Mouse (Mus musculus) cerebellum, adult 2 months (tissue): ENCODE measurements around the gene Wnk2. TPM values are rescaled to one million over a fixed set of nuclear protein-coding genes. Genes with fewer than 3 reads are reported as not detected.
A peak's percentile ranks its signal among the peaks of the same experiment; 100 is the strongest.

Experiments used
- DNase-seq, 2 experiments: peaks; one replicate each; pipeline ENCODE4 v3.0.0; 2021
- H3K27ac ChIP-seq: fragments of 200-500 bp; 2 replicates; pipeline ENCODE4 v1.5.1; 2012; ENCODE audit warnings: low read length, control low read depth, inconsistent platforms; ENCODE audit not compliant: insufficient read depth
- H3K27me3 ChIP-seq: fragments of 200-500 bp; 2 replicates; pipeline ENCODE4 v1.6.1; 2012; ENCODE audit warnings: inconsistent platforms, mild to moderate bottlenecking, low read length, moderate library complexity; ENCODE audit not compliant: control insufficient read depth, insufficient read depth
- H3K4me1 ChIP-seq: fragments of 200-500 bp; 2 replicates; pipeline ENCODE4 v1.6.1; 2011; ENCODE audit warnings: low read length; ENCODE audit not compliant: control insufficient read depth, insufficient read depth
- H3K4me3 ChIP-seq: fragments of 200-500 bp; replicated peaks from 2 replicates; pipeline ENCODE3; 2011; ENCODE audit warnings: mild to moderate bottlenecking, low read depth, low read length, control low read depth; ENCODE audit not compliant: insufficient read depth
- CTCF ChIP-seq: fragments of 200-500 bp; IDR thresholded peaks from 2 replicates; pipeline ENCODE4 v1.5.1; 2011; ENCODE audit warnings: low read depth, mild to moderate bottlenecking, control low read depth, low read length, moderate library complexity, borderline replicate concordance; ENCODE audit not compliant: insufficient read depth
- POLR2A ChIP-seq: fragments of 200-500 bp; IDR thresholded peaks from 2 replicates; pipeline ENCODE4 v1.6.1; 2011; ENCODE audit warnings: low read length, control low read depth, borderline replicate concordance; ENCODE audit not compliant: insufficient read depth
- WGBS: fragments of 180-500 bp; shearing (Covaris S2); methylation state at CpG from one replicate; pipeline ENCODE4 v1.1.7; 2018; 5-methylcytosine and 5-hydroxymethylcytosine counted together
- polyA plus RNA-seq: library from polyadenylated mRNA; depleted of rRNA; stranded (reverse); fragments of >200 nt; gene quantifications from 2 replicates; pipeline ENCODE4 v1.2.3, GENCODE M21; 2012

Gene Wnk2
- polyA plus RNA-seq, 1 experiment, result 73.2 TPM

- H3K27ac ChIP-seq, result no peak overlapping the region
- no peaks in the 10 kb centered on the region for H3K27me3 ChIP-seq
- H3K4me1 ChIP-seq, result no peaks in the 10 kb centered on the region
- 30% methylated on average over 12 of the region's 12 CpGs for WGBS
- TF ChIP-seq POLR2A (no peak), CTCF (no peak)
- no peak overlapping the region for H3K4me3 ChIP-seq
- no peak for DNase-seq
Measured at GRCm38 (mm10) chr13:49024763-49025162, 123.1 kb downstream of the Wnk2 start.

GRCm38 (mm10) chr13:49021693-49022092 is 126.1 kb downstream of the Wnk2 start:
- TF ChIP-seq CTCF, result peak; percentile 57
- no peak for TF ChIP-seq POLR2A
- 72% methylated on average over 3 of the region's 3 CpGs for WGBS
- DNase-seq, result peak in 1 of 2 experiments; percentile 48

DNA sequence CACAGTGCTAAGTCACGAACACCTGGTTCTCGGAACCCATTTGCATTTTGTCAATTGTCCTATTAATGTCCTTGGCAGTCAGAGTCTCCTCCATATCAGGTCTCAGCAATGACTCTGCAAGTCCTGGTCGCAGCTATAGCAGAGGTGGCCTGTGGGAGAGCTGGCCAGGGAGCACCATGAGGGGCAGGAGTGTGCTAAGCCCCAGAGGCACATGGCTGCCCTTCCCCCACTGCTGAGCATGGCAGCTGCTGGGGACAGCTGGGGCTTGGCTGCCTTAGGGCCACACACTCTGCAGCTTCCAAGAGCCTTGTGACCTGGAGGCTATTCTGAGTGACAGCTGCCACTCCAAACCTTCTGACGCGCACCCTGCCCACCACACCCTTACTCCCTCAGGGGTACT is 127.7 kb downstream of the Wnk2 start:
- TF ChIP-seq POLR2A (no peak), CTCF (no peak)
- no peak for DNase-seq
- Histone ChIP-seq H3K4me3 (no peak overlapping the region), H3K4me1 (peaks cover 9% of the 10 kb centered on the region), H3K27ac (no peak overlapping the region), H3K27me3 (no peaks in the 10 kb centered on the region)
- WGBS, result 63% methylated on average over 5 of the region's 5 CpGs

More at GRCm38 (mm10) chr13:49021693-49022092, 126.1 kb downstream of the Wnk2 start:
- H3K4me1 ChIP-seq, result no peaks in the 10 kb centered on the region
- no peak overlapping the region for H3K27ac ChIP-seq
- no peak overlapping the region for H3K4me3 ChIP-seq
- no peaks in the 10 kb centered on the region for H3K27me3 ChIP-seq

DNA sequence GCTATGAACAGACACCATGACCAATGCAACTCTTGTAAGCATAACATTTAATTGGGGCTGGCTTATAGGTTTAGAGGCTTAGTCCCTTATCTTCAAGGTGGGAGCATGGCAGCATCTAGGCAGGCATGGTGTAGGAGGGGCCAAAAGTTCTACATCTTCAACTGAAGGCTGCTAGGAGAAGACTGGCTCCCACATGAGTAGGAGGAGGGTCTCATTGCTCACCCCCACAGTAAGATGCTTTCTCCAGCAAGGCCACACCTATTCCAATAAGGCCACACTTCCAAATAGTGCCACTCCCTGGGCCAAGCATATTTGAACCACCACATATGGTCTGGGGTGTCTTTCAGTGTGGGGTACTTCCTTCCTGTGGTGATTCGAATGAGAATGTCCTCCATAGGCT is 130.4 kb downstream of the Wnk2 start:
- no peak overlapping the region for H3K27ac ChIP-seq
- TF ChIP-seq POLR2A (no peak), CTCF (no peak)
- WGBS, result 95% methylated on average over 1 of the region's 1 CpGs

DNA sequence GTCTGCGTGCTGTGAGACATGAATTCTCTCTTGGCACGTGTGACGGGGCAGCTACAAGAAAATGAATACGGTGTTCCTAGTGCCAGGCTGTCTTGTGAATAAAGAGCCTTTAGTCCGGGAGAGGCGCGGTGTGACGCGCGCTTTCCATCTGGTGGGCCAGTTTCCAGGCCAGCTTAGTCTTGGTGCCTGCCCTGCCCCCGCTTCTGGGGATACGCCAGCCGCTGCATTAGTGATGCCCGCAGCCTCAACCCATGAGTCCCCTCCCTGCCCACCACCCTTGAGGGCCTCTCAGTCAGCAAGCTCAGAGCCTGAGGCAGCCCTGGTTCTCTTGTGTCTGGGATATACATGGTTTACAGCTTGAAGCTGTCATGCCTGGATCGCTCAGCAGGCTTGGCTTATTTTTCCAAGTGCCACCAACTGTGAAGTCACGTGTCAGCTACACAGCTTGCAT is 131.5 kb downstream of the Wnk2 start:
- Histone ChIP-seq H3K27ac (peak overlapping the region; percentile 82), H3K4me1 (peaks cover 11% of the 10 kb centered on the region), H3K4me3 (peak overlapping the region; percentile 14), H3K27me3 (no peaks in the 10 kb centered on the region)
- peak; percentile 94 to 95 for DNase-seq
- WGBS, result under 1% methylated on average over 16 of the region's 16 CpGs
- peak; percentile 36; the same call in 1 of the 2 replicates for TF ChIP-seq POLR2A
- TF ChIP-seq CTCF, result no peak

More for the DNA sequence above, 130.4 kb downstream of the Wnk2 start:
- no peaks in the 10 kb centered on the region for H3K27me3 ChIP-seq
- no peak for DNase-seq
- peaks cover 11% of the 10 kb centered on the region for H3K4me1 ChIP-seq
- H3K4me3 ChIP-seq, result no peak overlapping the region

- Histone ChIP-seq H3K4me3 (peak overlapping the region; percentile 14), H3K27me3 (no peaks in the 10 kb centered on the region), H3K4me1 (peaks cover 11% of the 10 kb centered on the region), H3K27ac (peak overlapping the region; percentile 82)
- 14% methylated on average over 30 of the region's 30 CpGs for WGBS
- peak; percentile 42 for DNase-seq
- no peak for TF ChIP-seq POLR2A
- no peak for TF ChIP-seq CTCF
Measured at GRCm38 (mm10) chr13:49015366-49016306, 132.2 kb downstream of the Wnk2 start.

DNA sequence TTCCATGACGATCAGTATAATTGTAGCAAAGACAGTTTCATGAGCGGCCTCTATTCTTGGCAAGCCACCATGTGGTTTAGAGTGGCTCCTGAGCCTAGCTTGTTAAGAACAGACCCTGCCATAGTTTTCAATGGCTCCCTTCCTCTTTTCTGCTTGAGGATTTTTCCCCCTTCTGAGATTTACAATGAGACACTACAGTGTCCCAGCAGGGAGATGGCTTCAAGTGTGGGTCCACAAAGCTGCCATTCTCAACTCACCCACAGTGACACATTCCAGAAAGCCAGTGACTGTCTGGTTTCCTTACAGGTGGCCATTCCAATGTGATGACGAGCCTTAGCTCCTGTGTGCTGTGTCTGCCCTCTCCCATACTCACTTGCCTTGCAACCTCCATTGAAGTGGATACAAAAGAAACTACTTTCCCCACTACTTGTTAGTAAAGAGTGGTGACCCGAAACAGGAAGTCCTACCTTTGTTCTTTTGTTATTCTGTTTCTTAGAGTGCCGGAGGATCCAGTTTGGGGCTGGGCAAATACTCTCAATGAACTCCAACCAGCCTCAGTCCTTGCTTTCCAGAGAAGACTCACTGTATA is 134.5 kb downstream of the Wnk2 start:
- Histone ChIP-seq H3K4me3 (no peak overlapping the region), H3K27me3 (no peaks in the 10 kb centered on the region), H3K27ac (no peak overlapping the region), H3K4me1 (peaks cover 11% of the 10 kb centered on the region)
- TF ChIP-seq CTCF (no peak), POLR2A (no peak)
- no peak for DNase-seq
- 83% methylated on average over 5 of the region's 5 CpGs for WGBS
